Mouse (Mus musculus) left cerebral cortex, postnatal 25 days (tissue): ENCODE data around the gene Rnf222. TPM values are rescaled to one million over a fixed set of nuclear protein-coding genes. Genes with fewer than 3 reads are reported as not detected.
"Not testable (repeated sequence)": the region's sequence is repeated elsewhere in the genome, so short reads cannot be mapped to it uniquely, and the experiment has no call there.

Experiments used
- DNase-seq, 2 experiments: peaks; one replicate each; pipeline ENCODE4 v3.0.0; 2022; ENCODE audit warnings: low spot score in 2 of 2, mixed read lengths in 1 of 2
- intact Hi-C: fragments of 180-260 bp; cut with DNase I; formaldehyde crosslinking; loops from one replicate; pipeline ENCODE4 v1.15.1; 2025
- total RNA-seq, 2 experiments: library from RNA; stranded (reverse); gene quantifications; 2 replicates each; pipeline ENCODE4 v1.2.3; 2021

The Rnf222 gene
- total RNA-seq, 2 experiments from 2014 or later, result not detected

DNA sequence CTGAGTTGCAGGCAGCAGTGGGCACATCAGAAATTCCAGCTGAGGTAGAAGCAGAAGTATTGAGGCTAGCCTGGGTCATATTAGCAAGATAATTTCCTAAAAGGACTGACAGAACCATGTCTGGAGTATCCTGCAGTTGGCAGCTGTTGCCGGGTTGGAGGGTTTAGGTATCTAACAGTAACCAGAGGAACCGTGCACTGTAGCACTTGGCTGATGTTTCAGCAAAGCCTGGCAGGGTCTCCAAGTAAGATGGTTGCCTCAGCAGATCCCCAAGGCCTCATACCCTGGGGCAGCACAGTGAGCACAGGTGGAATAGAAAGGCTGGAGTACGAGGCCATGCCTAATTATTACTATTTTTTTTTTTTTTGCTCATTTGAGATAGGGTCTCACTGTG lies 16.8 kb downstream of the Rnf222 start:
- intact Hi-C loops, result no loop called here
- DNase-seq, result no peak

DNA sequence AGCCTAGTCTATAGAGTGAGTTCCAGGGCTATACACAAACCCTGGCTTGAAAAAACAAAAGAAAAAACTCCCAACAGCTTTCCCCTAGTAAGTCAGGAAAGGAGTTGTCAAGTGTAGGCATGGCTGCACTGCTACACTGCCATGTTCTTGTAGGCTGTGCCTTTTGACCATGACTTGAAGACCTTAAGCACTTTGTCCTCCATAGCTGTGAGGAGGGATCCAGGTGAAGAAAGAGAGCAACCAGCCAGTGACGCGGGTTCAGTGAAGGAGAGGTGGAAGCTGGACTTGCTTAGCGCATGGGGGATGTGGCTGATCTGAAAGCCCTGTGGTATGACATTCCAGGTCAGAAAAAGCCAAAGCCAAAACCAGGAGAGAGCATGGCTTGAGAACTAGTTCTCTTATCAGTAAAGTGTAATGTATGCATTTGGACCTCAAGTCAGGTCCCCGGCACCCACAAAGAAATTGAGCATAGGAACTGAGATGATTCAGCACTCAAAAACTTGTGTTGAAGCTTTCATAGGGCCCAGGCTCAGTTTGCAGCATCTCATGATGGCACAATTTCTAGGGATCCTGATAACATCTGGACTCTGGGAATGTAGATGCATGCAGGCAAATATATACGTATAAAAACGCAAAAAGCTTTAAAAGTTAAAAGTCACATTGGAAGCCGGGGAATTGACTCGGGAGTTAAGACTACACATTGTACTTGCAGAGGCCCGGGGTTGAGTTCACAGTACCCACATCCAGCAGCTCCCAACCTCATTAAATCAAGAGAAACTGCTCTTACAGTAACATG lies 17.5 kb downstream of the Rnf222 start:
- intact Hi-C loops, result no loop called here
- no peak for DNase-seq

DNA sequence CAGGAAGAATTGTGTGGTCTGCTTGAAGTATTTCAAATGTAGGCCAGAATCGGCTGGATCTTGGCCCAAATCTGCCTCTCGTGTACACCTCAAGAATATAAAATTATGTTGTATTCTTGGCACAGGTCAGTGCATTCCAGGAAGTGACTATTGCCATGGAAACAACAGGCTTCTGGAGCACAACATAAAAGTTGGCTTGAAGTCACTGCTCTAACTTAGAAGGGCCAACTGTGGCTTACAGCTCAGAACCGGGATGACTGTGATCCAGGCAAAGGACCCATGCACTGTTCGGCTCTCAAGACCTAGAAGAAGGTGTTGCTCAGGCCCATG lies 18.1 kb downstream of the Rnf222 start:
- intact Hi-C loops, result no loop called here
- DNase-seq, result peak in 1 of 2 experiments; percentile 13

DNA sequence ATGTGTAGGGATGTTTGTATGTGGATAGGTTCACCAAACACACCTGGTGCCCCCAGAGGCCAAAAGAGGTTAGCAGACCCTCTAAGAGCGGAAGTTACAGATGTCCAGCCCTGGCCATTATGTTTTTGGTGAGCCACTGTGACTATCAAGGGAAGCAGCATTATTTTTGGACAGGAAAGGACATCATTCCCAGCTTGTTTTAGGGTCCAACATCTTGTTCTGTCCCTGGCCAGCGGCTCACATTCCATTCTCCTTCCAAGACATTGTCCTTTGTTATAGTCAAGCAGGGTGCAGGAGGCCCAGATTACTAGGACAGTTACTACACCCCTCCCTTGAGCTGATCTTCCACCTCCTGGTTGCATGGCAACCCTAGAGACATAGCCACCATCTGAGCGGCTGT lies 18.9 kb downstream of the Rnf222 start:
- intact Hi-C loops, result no loop called here
- no peak for DNase-seq

DNA sequence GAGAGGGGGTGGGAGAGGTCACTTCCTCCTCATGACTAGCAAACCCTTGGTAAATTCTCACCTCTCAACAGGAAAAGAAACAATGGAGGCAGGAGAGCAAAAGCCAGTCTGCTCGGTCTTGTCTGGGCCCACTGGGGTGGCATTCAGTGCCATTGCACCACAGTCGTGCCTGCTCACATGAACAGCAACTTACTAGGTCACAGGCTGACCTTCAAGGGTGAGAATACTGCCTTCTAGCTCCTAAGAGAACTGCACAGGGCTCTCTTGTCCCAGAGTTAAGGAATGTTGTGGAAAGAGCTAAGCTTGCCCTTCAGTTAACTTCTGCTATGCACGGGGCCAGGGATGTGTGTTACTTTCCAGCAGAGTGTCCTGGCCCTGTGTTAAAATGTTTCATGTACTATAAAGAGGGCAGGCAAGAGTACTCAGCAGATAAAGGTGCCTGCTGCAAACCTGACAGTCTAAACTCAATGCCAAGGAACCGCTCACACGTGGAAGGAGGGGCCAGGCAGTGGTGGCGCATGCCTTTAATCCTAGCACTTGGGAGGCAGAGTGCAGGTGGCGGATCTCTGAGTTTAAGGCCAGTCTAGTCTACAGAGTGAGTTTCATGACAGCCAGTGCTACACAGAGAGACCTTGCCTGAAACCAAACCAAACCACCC lies 20.6 kb downstream of the Rnf222 start:
- intact Hi-C loops, result no loop called here
- no peak for DNase-seq

DNA sequence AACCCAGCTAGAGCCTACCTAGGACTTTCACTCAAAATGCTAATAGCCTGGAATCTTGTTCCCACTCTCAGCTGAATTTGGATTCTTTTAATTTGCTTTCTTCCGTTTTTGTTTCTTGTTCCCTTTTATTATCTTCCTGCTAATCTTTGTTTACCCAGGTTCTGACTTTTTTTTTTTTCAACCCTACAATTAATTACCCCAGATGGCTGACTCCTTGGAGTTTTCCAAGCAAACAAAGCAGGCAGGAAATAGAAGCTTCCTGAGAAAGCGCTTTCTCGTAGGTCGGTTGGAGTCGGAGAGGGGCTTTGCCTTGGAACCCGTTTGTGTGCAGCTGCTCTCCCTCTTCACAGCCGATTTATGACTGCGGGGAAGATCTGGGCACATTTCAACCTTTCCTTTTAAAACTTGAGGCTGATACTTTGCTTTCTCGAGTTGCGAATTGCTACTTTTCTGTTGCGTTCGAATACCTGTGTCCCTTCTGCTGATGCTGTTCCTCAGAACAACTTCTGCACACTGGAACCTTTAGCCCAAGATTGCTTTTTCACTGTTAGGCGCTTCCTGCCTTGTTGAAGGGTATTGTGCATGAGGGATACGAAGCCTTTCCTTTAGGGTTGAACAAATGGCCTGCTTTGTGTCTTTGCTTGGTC lies 23.3 kb downstream of the Rnf222 start:
- intact Hi-C loops, result loop anchor here (5.0 kb wide), 1 partner anchor 41 kb away; no protein-coding TSS in a partner anchor
- DNase-seq, result no peak

DNA sequence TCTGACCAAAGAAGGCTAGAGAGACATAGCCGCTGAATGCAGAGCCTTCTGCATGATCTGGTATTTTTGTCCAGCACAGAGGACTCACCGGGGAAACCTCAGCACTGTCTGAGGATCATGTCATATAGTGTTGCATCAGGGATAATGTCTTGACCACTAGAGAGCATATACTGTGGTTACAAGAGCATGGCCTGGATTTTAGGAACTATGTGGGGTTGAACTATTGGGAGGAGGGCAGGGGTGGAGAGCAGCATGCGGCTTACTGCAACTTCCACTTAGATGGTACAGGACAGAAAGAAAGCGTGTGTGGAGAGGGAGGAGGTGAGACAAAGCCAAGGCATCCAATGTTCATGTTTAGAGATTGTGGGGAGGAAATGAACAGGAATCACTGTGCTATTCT lies 26.2 kb downstream of the Rnf222 start:
- intact Hi-C loops, result loop anchor here (5.0 kb wide), 1 partner anchor 38 kb away; no protein-coding TSS in a partner anchor
- no peak for DNase-seq

DNA sequence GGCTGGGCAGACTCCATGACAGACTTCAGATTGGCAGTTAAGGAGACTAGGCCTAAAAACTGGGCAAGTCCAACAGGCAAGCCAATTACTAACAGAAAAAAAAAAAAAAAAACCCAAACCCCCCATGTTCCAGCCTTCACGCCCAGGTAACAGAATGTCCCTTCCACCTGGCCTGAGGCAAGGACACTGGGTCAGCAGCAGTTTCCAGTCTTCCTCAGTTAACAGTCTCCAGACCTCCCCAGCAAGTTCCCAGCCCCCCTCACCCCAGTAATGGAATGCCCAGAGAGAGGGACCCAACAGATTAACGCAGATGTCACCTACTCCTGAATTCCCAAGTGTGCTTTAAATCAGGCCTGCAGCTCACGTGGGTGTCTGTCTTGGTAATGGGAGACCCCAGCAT lies 34.8 kb downstream of the Rnf222 start:
- intact Hi-C loops, result no loop called here
- DNase-seq, result no peak

DNA sequence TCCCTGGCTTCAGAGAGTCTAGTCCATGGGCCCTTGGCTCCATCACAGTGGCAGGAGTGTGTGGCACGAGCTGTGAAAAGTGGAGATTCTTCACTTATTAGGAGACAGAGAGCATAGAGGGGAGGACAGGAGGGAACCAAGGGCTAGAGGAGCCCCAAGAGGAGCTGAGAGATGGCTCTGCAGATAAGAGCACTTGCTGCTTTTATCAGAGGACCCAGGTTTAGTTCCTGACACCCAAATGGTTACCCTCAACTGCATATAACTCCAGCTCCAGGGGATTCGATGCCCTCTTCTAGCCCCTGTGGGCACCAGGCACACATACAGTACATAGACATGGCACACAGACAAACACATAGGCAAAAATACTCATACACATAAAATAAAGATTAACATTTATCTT lies 36.4 kb downstream of the Rnf222 start:
- no peak for DNase-seq
- intact Hi-C loops, result no loop called here

DNA sequence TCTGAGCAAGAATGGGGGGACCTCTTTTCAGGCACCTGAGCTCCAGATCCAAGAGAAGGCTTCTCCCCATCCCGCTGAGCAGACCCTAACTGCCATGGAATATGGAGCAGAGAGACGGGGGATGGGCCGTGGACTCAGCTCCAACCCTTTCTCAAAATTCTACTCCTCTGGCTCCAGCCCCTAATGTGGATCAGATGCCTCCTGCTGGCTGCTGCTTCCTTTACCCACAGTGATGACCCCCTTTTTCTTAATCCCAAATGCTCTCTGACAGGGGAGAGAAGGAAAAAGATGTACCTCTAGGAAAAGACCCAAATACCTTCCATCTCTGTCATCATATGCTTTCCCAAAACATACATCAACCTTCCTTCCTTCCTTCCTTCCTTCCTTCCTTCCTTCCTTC lies 38.6 kb downstream of the Rnf222 start, which contains the start of gene Odf4:
Gene Odf4, minus strand, starts transcription at position 101 of the 400 bp plus-strand sequence.
- intact Hi-C loops, result no loop called here

DNA sequence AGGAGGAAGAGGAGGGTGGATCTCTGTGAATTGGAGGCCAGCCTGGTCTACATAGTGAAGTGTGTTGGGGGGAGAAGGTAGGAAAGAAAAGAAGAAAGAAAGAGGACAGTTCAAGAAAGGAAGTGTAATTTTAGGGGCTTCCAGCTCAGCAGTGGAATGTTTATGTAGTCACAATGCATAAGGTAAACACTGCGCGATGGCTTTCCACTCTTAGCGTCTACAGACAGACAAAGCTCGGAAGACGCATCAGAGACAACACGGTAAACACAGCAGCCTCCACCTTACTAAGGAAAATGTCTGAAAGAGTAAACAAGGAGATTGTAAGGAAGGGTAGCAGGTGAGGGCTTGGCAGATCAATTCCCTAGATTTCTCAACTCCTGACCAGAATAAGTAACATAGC lies 41.6 kb downstream of the Rnf222 start:
- intact Hi-C loops, result no loop called here
- DNase-seq, result no peak

More for the DNA sequence above, 38.6 kb downstream of the Rnf222 start, which contains the start of gene Odf4:
- no peak for DNase-seq

DNA sequence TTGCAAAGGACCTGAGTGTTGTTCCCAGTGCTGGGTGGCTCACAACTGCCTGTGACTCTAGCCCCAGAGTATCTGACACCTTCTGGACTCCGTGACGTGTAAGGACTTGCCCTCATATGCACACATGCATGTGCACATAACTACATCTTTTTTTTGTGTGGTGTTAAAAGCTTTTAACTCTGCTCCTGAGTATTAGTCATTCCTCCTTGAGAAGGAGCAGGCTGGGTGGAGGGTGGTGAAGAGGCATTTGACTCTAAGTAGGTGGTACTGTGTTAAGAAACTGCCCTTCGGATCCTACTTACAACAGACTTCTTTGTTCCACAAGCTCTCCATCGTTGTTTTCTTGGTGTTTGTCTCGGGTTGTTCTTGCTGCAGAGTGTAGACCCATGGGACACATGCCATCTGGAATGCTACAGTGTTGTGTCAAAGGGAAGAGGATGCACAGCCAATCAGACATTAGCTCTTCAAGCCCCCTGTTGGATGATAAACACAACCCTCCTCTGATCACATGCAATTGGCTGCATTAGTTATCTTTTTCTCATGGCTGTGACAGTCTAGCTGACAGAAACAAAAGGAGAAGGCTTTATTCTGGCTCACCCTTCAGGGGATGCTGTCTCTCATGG lies 45.6 kb downstream of the Rnf222 start:
- intact Hi-C loops, result no loop called here
- no peak for DNase-seq

DNA sequence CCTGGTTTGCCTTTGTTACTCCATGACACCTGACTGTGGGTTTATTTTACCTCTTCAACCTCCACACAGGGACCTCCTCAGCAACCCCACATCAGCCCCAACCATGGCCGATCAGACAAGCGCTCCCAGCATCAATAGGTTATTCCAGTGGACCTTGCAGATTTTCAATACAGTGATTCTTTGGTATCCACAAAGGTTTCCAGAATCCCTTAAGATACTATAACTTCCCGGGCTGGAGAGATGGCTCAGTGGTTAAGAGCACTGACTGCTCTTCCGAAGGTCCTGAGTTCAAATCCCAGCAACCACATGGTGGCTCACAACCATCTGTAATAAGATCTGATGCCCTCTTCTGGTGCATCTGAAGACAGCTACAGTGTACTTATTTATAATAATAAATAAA lies 48.6 kb downstream of the Rnf222 start:
- intact Hi-C loops, result not testable (repeated sequence)

DNA sequence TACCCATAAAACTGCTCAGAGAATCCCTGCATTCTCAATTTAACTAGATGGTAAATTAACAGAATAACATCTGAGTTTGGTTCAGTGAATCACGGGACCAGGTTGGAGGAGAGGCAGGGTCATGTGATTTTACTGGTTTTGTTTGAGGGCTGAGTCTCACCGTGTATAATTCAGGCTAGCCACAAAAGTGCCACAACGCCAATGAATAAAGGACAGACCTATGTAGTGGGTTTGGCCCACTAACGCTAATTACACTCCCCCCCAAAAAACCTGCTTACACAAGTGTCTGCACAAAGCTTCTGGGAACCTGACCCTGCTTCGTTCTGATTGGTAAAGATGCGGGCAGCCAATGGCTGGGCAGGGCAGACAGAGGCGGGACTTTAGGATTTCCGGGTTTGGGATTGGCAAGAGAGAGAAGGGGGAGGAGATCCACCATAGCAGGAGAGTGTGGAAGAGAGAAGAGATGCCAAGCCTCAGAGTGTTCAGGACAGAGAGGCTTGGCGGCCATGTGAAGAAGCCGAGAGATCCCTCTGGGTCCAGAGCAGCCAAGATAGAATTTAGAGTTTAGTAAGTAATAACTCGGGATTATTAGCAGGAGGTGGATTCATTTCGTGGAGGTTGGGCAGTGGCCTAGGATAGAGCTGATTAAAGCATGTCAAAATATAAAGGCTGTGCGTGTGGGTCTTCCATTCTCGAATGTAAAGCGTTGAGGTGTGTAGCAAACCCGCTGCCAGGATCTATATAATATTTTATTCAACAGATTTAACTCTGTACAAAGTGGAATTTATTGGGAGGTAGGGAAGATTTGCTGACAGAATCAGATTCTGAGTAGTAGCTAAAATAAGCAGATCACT lies 51.3 kb downstream of the Rnf222 start:
- intact Hi-C loops, result no loop called here
- DNase-seq, result peak; percentile 87 to 95

More for the DNA sequence above, 48.6 kb downstream of the Rnf222 start:
- DNase-seq, result not testable (repeated sequence)

DNA sequence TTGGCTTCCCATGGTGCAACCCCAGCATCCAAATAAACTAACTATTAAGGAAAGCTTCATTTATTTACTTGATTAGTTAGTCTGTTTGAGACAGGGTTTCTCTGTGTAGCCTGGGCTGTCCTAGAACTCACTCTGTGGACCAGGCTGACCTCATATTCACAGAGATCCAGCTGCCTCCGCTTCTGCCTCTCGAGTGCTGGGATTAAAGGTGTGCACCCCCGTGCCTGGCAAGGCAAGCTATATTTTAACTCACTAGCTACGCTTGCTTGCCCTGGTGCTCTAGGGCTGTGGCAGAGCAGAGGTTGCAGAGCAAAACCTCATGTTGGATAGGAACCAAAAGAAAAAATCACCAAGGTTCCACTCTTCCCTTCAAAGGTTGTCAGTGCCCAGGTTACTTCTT lies 52.2 kb downstream of the Rnf222 start:
- no peak for DNase-seq
- intact Hi-C loops, result no loop called here

DNA sequence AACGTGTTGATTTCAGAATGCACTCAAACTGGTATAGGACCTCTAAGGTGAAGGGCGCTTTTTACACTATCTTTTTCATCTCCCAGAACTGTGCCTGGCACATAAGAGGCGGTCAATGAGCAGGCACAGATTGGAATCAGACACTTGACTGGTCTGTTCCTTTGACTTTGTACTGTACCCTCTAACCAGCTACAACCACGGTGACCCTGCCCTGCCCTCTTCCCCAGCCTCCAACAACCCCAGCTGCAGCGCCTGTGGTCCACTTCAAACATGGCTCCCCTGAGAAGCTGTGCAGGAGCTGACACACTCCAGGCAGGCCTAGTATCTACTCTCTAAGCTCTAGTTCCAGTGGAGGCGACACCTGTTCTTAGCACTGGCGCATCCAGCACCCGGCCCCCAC lies 54.4 kb downstream of the Rnf222 start:
- no peak for DNase-seq
- intact Hi-C loops, result no loop called here

DNA sequence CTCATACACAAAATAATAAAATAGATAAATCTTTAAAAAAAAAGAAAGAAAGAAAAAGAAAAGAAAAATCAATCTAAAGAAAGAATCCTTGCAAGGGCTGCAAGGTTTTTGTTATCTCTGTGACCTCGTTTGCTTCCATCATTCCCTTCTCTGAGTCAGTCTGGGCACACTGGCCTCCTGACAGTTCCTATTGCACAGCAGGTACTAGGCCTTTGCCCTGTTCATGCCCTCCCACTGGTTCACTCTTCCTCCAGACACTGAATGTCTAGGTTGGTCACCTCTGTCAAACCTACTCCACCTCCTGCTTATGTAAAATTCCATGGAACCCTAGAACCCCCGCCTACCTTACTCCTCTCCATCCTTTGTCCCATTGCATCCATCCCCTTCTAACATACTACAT lies 56.9 kb downstream of the Rnf222 start:
- no peak for DNase-seq

More for the DNA sequence above, 56.9 kb downstream of the Rnf222 start:
- intact Hi-C loops, result no loop called here
